Mouse (Mus musculus) midbrain, embryonic 12.5 days (tissue): ENCODE results near the gene Hbs1l. TPM values are rescaled to one million over a fixed set of nuclear protein-coding genes. Genes with fewer than 3 reads are reported as not detected.
A peak's percentile ranks its signal among the peaks of the same experiment; 100 is the strongest.

ENCODE experiments used
- ATAC-seq: fragments of 200-750 bp; cut with Nextera tagmentation; 2 replicates; pipeline ENCODE4 v1.8.0; 2017; ENCODE audit warnings: low read depth, moderate TSS enrichment, moderate library complexity; ENCODE audit not compliant: low FRiP score
- H3K27ac ChIP-seq: fragments of 300-500 bp; sonication (generic); replicated peaks from 2 replicates; pipeline ENCODE4 v1.5.1; 2016; ENCODE audit warnings: mild to moderate bottlenecking
- H3K27me3 ChIP-seq: fragments of 300-500 bp; sonication (generic); 2 replicates; pipeline ENCODE4 v1.6.1; 2016; ENCODE audit warnings: mild to moderate bottlenecking
- H3K36me3 ChIP-seq: fragments of 300-500 bp; sonication (generic); 2 replicates; pipeline ENCODE4 v1.6.1; 2016
- H3K4me1 ChIP-seq: fragments of 300-500 bp; sonication (generic); 2 replicates; pipeline ENCODE4 v1.6.1; 2016
- H3K4me2 ChIP-seq: fragments of 300-500 bp; sonication (generic); replicated peaks from 2 replicates; pipeline ENCODE4 v1.6.1; 2016; ENCODE audit warnings: mild to moderate bottlenecking, moderate library complexity
- H3K4me3 ChIP-seq: fragments of 300-500 bp; sonication (generic); 2 replicates; pipeline ENCODE4 v1.5.1; 2016; ENCODE audit warnings: mild to moderate bottlenecking
- H3K9ac ChIP-seq: fragments of 300-500 bp; sonication (generic); replicated peaks from 2 replicates; pipeline ENCODE4 v1.6.1; 2016; ENCODE audit warnings: mild to moderate bottlenecking, moderate library complexity
- H3K9me3 ChIP-seq: fragments of 300-500 bp; sonication (generic); 2 replicates; pipeline ENCODE4 v1.6.1; 2016; ENCODE audit warnings: mild to moderate bottlenecking
- WGBS: fragments of 180-500 bp; shearing (Covaris S2); methylation state at CpG from one replicate; pipeline ENCODE4 v1.1.7; 2016; 5-methylcytosine and 5-hydroxymethylcytosine counted together
- polyA plus RNA-seq: library from polyadenylated mRNA; unstranded; fragments of >200 nt; fragmentation: Nextera tagmentation; extraction: Ambion mirVana; gene quantifications from 2 replicates; pipeline ENCODE4 v1.2.1, GENCODE M21; 2016

The Hbs1l gene
- polyA plus RNA-seq, 1 experiment from 2014 or later, result 128 TPM

GRCm38 (mm10) chr10:21270905-21271304 is 24.9 kb upstream of the Hbs1l start:
- Histone ChIP-seq H3K4me3 (no peak overlapping the region), H3K4me1 (no peaks in the 10 kb centered on the region), H3K9me3 (no peaks in the 10 kb centered on the region), H3K27ac (no peak overlapping the region), H3K4me2 (no peak overlapping the region), H3K9ac (no peak overlapping the region), H3K36me3 (no peaks in the 10 kb centered on the region), H3K27me3 (no peaks in the 10 kb centered on the region)
- no peak for ATAC-seq
- 87% methylated on average over 5 of the region's 5 CpGs for WGBS

- ATAC-seq, result no peak
- Histone ChIP-seq H3K4me1 (no peaks in the 10 kb centered on the region), H3K4me3 (no peak overlapping the region), H3K4me2 (no peak overlapping the region), H3K36me3 (no peaks in the 10 kb centered on the region), H3K27me3 (no peaks in the 10 kb centered on the region), H3K9me3 (no peaks in the 10 kb centered on the region), H3K9ac (no peak overlapping the region), H3K27ac (no peak overlapping the region)
- 96% methylated on average over 2 of the region's 2 CpGs for WGBS
Observed at GRCm38 (mm10) chr10:21271310-21271709, 24.5 kb upstream of the Hbs1l start.

GRCm38 (mm10) chr10:21271785-21272184 is 24.0 kb upstream of the Hbs1l start:
- Histone ChIP-seq H3K27me3 (no peaks in the 10 kb centered on the region), H3K36me3 (no peaks in the 10 kb centered on the region), H3K4me3 (no peak overlapping the region), H3K9ac (no peak overlapping the region), H3K4me1 (no peaks in the 10 kb centered on the region), H3K27ac (no peak overlapping the region), H3K9me3 (no peaks in the 10 kb centered on the region), H3K4me2 (no peak overlapping the region)
- WGBS, result 63% methylated on average over 6 of the region's 6 CpGs
- no peak for ATAC-seq

GRCm38 (mm10) chr10:21287243-21288127 is 8.3 kb upstream of the Hbs1l start:
- peak; percentile 38; the same call in 1 of the 2 replicates for ATAC-seq
- Histone ChIP-seq H3K4me2 (no peak overlapping the region), H3K9ac (no peak overlapping the region), H3K9me3 (no peaks in the 10 kb centered on the region), H3K4me1 (peaks cover 4% of the 10 kb centered on the region; the same call in 1 of the 2 replicates), H3K27me3 (no peaks in the 10 kb centered on the region), H3K36me3 (no peaks in the 10 kb centered on the region), H3K4me3 (no peak overlapping the region), H3K27ac (no peak overlapping the region)
- WGBS, result 37% methylated on average over 10 of the region's 10 CpGs

GRCm38 (mm10) chr10:21291228-21291627 is 4.6 kb upstream of the Hbs1l start:
- no peak overlapping the region for H3K4me2 ChIP-seq
- WGBS, result 18% methylated on average over 4 of the region's 4 CpGs
- ATAC-seq, result peak; percentile 27; the same call in 1 of the 2 replicates
- no peaks in the 10 kb centered on the region for H3K36me3 ChIP-seq
- peaks cover 4% of the 10 kb centered on the region; the same call in 1 of the 2 replicates for H3K4me1 ChIP-seq
- H3K9me3 ChIP-seq, result no peaks in the 10 kb centered on the region
- H3K4me3 ChIP-seq, result no peak overlapping the region
- H3K9ac ChIP-seq, result no peak overlapping the region
- H3K27ac ChIP-seq, result no peak overlapping the region
- H3K27me3 ChIP-seq, result no peaks in the 10 kb centered on the region

- 97% methylated on average over 2 of the region's 2 CpGs for WGBS
- peaks cover 13% of the 10 kb centered on the region for H3K4me1 ChIP-seq
- no peak overlapping the region for H3K27ac ChIP-seq
- no peak overlapping the region for H3K4me3 ChIP-seq
- no peak for ATAC-seq
- peaks cover under 1% of the 10 kb centered on the region; the same call in 1 of the 2 replicates for H3K36me3 ChIP-seq
- no peak overlapping the region for H3K9ac ChIP-seq
- no peaks in the 10 kb centered on the region for H3K9me3 ChIP-seq
- no peak overlapping the region for H3K4me2 ChIP-seq
- no peaks in the 10 kb centered on the region for H3K27me3 ChIP-seq
Observed at GRCm38 (mm10) chr10:21294217-21294616, 1.6 kb upstream of the Hbs1l start.

- Histone ChIP-seq H3K9me3 (no peaks in the 10 kb centered on the region), H3K4me2 (peak overlapping the region; percentile 48), H3K9ac (no peak overlapping the region), H3K27ac (no peak overlapping the region), H3K4me3 (peak overlapping the region; percentile 95), H3K27me3 (no peaks in the 10 kb centered on the region), H3K4me1 (peaks cover 13% of the 10 kb centered on the region), H3K36me3 (peaks cover 10% of the 10 kb centered on the region)
- 47% methylated on average over 4 of the region's 4 CpGs for WGBS
- ATAC-seq, result no peak; the same call in none of the 2 replicates
Observed at GRCm38 (mm10) chr10:21295397-21295758, 401 bp upstream of the Hbs1l start.

GRCm38 (mm10) chr10:21298972-21299371 is 3.2 kb downstream of the Hbs1l start:
- peaks cover 36% of the 10 kb centered on the region for H3K36me3 ChIP-seq
- WGBS, result 91% methylated on average over 2 of the region's 2 CpGs

GRCm38 (mm10) chr10:21301822-21302221 is 6.0 kb downstream of the Hbs1l start:
- WGBS, result 92% methylated on average over 7 of the region's 7 CpGs
- peaks cover 59% of the 10 kb centered on the region for H3K36me3 ChIP-seq
- H3K9me3 ChIP-seq, result no peaks in the 10 kb centered on the region
- H3K4me1 ChIP-seq, result peaks cover 10% of the 10 kb centered on the region
- H3K27ac ChIP-seq, result no peak overlapping the region
- H3K4me2 ChIP-seq, result no peak overlapping the region
- no peak for ATAC-seq
- H3K27me3 ChIP-seq, result no peaks in the 10 kb centered on the region
- H3K4me3 ChIP-seq, result no peak overlapping the region
- no peak overlapping the region for H3K9ac ChIP-seq

More at GRCm38 (mm10) chr10:21298972-21299371, 3.2 kb downstream of the Hbs1l start:
- Histone ChIP-seq H3K9me3 (no peaks in the 10 kb centered on the region), H3K27ac (no peak overlapping the region), H3K9ac (no peak overlapping the region), H3K27me3 (no peaks in the 10 kb centered on the region), H3K4me3 (no peak overlapping the region), H3K4me1 (peaks cover 13% of the 10 kb centered on the region), H3K4me2 (no peak overlapping the region)
- ATAC-seq, result no peak

GRCm38 (mm10) chr10:21304672-21305632 is 9.2 kb downstream of the Hbs1l start:
- H3K4me2 ChIP-seq, result no peak overlapping the region
- H3K9ac ChIP-seq, result no peak overlapping the region
- 93% methylated on average over 11 of the region's 11 CpGs for WGBS
- H3K4me3 ChIP-seq, result no peak overlapping the region
- ATAC-seq, result no peak
- H3K27me3 ChIP-seq, result no peaks in the 10 kb centered on the region
- peaks cover 55% of the 10 kb centered on the region for H3K36me3 ChIP-seq
- no peak overlapping the region for H3K27ac ChIP-seq
- no peaks in the 10 kb centered on the region for H3K9me3 ChIP-seq
- H3K4me1 ChIP-seq, result no peaks in the 10 kb centered on the region

- Histone ChIP-seq H3K4me2 (no peak overlapping the region), H3K27ac (no peak overlapping the region), H3K4me1 (no peaks in the 10 kb centered on the region), H3K27me3 (no peaks in the 10 kb centered on the region), H3K9ac (no peak overlapping the region), H3K4me3 (no peak overlapping the region), H3K36me3 (0 out of 2 replicates have a peak, but pooled peaks cover 8% of the 10 kb centered on the region), H3K9me3 (no peaks in the 10 kb centered on the region)
- WGBS, result 85% methylated on average over 4 of the region's 4 CpGs
- ATAC-seq, result no peak
Observed at GRCm38 (mm10) chr10:21313732-21314131, 18.0 kb downstream of the Hbs1l start.

GRCm38 (mm10) chr10:21316123-21316522 is 20.3 kb downstream of the Hbs1l start:
- Histone ChIP-seq H3K9ac (no peak overlapping the region), H3K4me3 (no peak overlapping the region), H3K27me3 (no peaks in the 10 kb centered on the region), H3K4me2 (no peak overlapping the region), H3K9me3 (no peaks in the 10 kb centered on the region), H3K36me3 (0 out of 2 replicates have a peak, but pooled peaks cover 8% of the 10 kb centered on the region), H3K4me1 (no peaks in the 10 kb centered on the region), H3K27ac (no peak overlapping the region)
- 55% methylated on average over 1 of the region's 1 CpGs for WGBS
- ATAC-seq, result no peak
